In the genomic region with DNA sequence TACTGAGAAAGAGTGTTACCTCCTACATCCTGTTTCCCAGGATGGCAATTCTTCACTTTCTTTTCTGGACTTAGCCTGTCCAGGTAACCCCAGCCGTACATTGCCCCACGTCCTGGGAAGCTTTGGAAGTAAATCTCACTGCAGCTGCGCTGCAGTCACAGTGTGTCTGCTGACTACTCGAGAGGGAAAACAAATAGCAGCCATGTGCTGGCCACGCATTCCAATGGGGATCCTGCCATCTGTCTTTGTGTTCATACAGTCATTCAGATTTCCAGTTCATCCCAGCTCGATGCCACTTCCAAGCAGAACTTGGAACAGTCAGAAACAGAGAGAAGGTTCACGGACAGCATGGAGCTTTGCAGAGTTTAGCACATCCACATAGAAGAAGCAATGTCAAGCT, we compare ENCODE assay signal across 13 mouse cellular contexts.
DNase-seq lines count a peak whose midpoint lies in the region; ATAC-seq lines count a peak whose summit lies in the region.
"Had no signal": no experiment of that assay in that cellular context is flagged by ENCODE, and none has a peak within 500 bp of the region (broad histone marks: within the 10 kb centered on the region; RNA-seq: fewer than 3 reads in every experiment).

No protein-coding gene starts in this region.

- H3K4me2 ChIP-seq in neural tube, embryonic 11.5 days (ENCODE audit: low read depth): no peak overlapping the region
- H3K4me2 ChIP-seq in neural tube, embryonic 15.5 days: no peak overlapping the region
- H3K4me2 ChIP-seq in embryonic facial prominence, embryonic 14.5 days (ENCODE audit: low read depth, low read length): no peak overlapping the region
- H3K4me2 ChIP-seq: heart, embryonic 13.5 days; hindbrain, embryonic 14.5 days; liver, embryonic 12.5 days had no signal

- H3K4me1 ChIP-seq in neural tube, embryonic 11.5 days (ENCODE audit: control insufficient read depth, insufficient read depth, low read length): no peaks in the 10 kb centered on the region
- H3K4me1 ChIP-seq in neural tube, embryonic 15.5 days: no peaks in the 10 kb centered on the region
- no peaks in the 10 kb centered on the region for H3K4me1 ChIP-seq in embryonic facial prominence, embryonic 14.5 days (ENCODE audit: control insufficient read depth, insufficient read depth, low read length)
- H3K4me1 ChIP-seq: heart, embryonic 13.5 days; liver, embryonic 12.5 days had no signal

- DNase-seq in embryo, embryonic 10 days (ENCODE audit: low spot score): peak; percentile 19
- no peak for DNase-seq in embryo, embryonic 9.5 days (ENCODE audit: extremely low spot score)
- DNase-seq in neural tube, embryonic 11.5 days (ENCODE audit: low spot score): peak; percentile 13
- DNase-seq in embryonic facial prominence, embryonic 14.5 days (ENCODE audit: low spot score): peak; percentile 33
- peak; percentile 26 to 28 for DNase-seq in layer of hippocampus, postnatal 36 days
- DNase-seq in adrenal gland, adult 8-10 months: no peak
- DNase-seq: gastrocnemius, postnatal 25 days; kidney, adult 8-10 months; lung, postnatal 14 days had no signal

- H3K4me3 ChIP-seq in neural tube, embryonic 11.5 days (ENCODE audit: low read depth, low read length): no peak overlapping the region
- no peak overlapping the region for H3K4me3 ChIP-seq in neural tube, embryonic 15.5 days (replicated peaks)
- no peak overlapping the region for H3K4me3 ChIP-seq in embryonic facial prominence, embryonic 14.5 days (ENCODE audit: low read depth, low read length)
- H3K4me3 ChIP-seq: heart, embryonic 13.5 days; liver, embryonic 12.5 days had no signal

- WGBS in neural tube, embryonic 11.5 days: 47% methylated on average over 7 of the region's 7 CpGs
- 25% methylated on average over 7 of the region's 7 CpGs for WGBS in neural tube, embryonic 15.5 days
- 49% methylated on average over 7 of the region's 7 CpGs for WGBS in embryonic facial prominence, embryonic 14.5 days

- H3K9me3 ChIP-seq in neural tube, embryonic 11.5 days (ENCODE audit: control insufficient read depth, low read length): no peaks in the 10 kb centered on the region
- H3K9me3 ChIP-seq in neural tube, embryonic 15.5 days (replicated peaks): no peaks in the 10 kb centered on the region
- no peaks in the 10 kb centered on the region for H3K9me3 ChIP-seq in embryonic facial prominence, embryonic 14.5 days (ENCODE audit: control insufficient read depth, low read length)
- H3K9me3 ChIP-seq: heart, embryonic 13.5 days; liver, embryonic 12.5 days had no signal

- H3K27ac ChIP-seq in neural tube, embryonic 11.5 days (ENCODE audit: low read depth, low read length): no peak overlapping the region
- H3K27ac ChIP-seq in neural tube, embryonic 15.5 days (replicated peaks): no peak overlapping the region
- H3K27ac ChIP-seq in embryonic facial prominence, embryonic 14.5 days (replicated peaks; ENCODE audit: low read depth, low read length): no peak overlapping the region
- H3K27ac ChIP-seq: heart, embryonic 13.5 days; hindbrain, embryonic 14.5 days; liver, embryonic 12.5 days had no signal

- no peak for ATAC-seq in neural tube, embryonic 11.5 days (ENCODE audit: insufficient read depth, low FRiP score, low TSS enrichment)
- no peak for ATAC-seq in neural tube, embryonic 15.5 days (ENCODE audit: low FRiP score)
- no peak for ATAC-seq in embryonic facial prominence, embryonic 14.5 days (ENCODE audit: low read depth)
- ATAC-seq: liver, embryonic 12.5 days had no signal

- H3K27me3 ChIP-seq in neural tube, embryonic 11.5 days (ENCODE audit: control insufficient read depth, insufficient read depth, low read length): no peaks in the 10 kb centered on the region
- no peaks in the 10 kb centered on the region for H3K27me3 ChIP-seq in neural tube, embryonic 15.5 days (replicated peaks)
- no peaks in the 10 kb centered on the region for H3K27me3 ChIP-seq in embryonic facial prominence, embryonic 14.5 days (replicated peaks; ENCODE audit: control insufficient read depth, insufficient read depth, low read length)
- H3K27me3 ChIP-seq: heart, embryonic 13.5 days; liver, embryonic 12.5 days had no signal

- no peaks in the 10 kb centered on the region for H3K36me3 ChIP-seq in neural tube, embryonic 11.5 days (ENCODE audit: control insufficient read depth, insufficient read depth, low read length)
- H3K36me3 ChIP-seq in neural tube, embryonic 15.5 days: no peaks in the 10 kb centered on the region
- no peaks in the 10 kb centered on the region for H3K36me3 ChIP-seq in embryonic facial prominence, embryonic 14.5 days (ENCODE audit: control insufficient read depth, insufficient read depth, low read length)
- H3K36me3 ChIP-seq: heart, embryonic 13.5 days; liver, embryonic 12.5 days had no signal

- H3K9ac ChIP-seq in neural tube, embryonic 11.5 days (ENCODE audit: low read length): no peak overlapping the region
- no peak overlapping the region for H3K9ac ChIP-seq in neural tube, embryonic 15.5 days (replicated peaks)
- no peak overlapping the region for H3K9ac ChIP-seq in embryonic facial prominence, embryonic 14.5 days (ENCODE audit: low read depth, low read length)
- H3K9ac ChIP-seq: heart, embryonic 13.5 days; hindbrain, embryonic 14.5 days; liver, embryonic 12.5 days had no signal

Comparison
In these comparisons a context has a peak if more than half of its experiments do, and no peak if none do; other contexts are left out.
1. DNase-seq: peak in embryo, embryonic 10 days (single experiment), neural tube, embryonic 11.5 days (single experiment), embryonic facial prominence, embryonic 14.5 days (single experiment) and layer of hippocampus, postnatal 36 days (2 of 2); none in embryo, embryonic 9.5 days (single experiment) and adrenal gland, adult 8-10 months (single experiment).